Mouse (Mus musculus) layer of hippocampus, postnatal 25 days (tissue): ENCODE data around the gene Pax6. TPM values are rescaled to one million over a fixed set of nuclear protein-coding genes. Genes with fewer than 3 reads are reported as not detected.

Experiments used
- DNase-seq, 2 experiments: peaks; one replicate each; pipeline ENCODE4 v3.0.0; 2022; ENCODE audit warnings: mixed read lengths in 2 of 2, low spot score in 1 of 2; ENCODE audit errors: extremely low spot score in 1 of 2
- total RNA-seq, 2 experiments: library from RNA; stranded (reverse); gene quantifications; 2 replicates each; pipeline ENCODE4 v1.2.3; 2021

Pax6 gene
- total RNA-seq, 2 experiments from 2014 or later: 9.4 to 9.7 TPM

DNA sequence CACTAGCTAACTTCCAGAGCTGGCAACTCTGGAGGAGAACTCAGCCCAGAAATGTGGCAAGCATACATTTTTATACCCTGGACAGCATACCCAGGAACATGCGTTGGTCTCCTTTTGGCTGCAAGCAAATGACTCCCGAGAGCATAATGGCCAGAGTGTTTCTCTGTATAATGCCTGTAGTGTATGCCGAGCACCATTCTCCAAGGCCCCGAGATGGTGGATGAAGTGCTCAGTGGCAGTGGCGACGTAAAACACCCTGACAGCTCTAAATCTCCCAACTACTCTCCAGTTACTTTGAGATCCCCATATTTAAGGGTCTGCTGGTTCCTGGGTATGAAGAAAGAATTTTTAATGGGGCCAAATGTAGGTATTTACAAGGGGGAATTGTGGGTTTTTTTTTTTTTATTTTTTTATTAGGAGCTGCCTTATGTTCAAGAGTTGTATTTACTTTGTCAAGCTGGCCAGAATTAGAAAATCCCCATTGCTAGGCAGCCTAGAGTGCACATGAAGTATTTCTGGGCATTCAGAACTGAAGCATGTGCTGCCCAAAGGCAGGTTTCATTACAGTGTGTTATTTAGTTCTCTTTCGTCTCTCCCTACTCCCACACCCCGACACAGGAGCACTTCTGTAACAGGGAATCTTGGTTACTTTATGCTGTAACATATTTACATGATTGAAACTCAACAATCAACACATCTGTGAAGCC, 46.9 kb downstream of the Pax6 start:
- DNase-seq: no peak

DNA sequence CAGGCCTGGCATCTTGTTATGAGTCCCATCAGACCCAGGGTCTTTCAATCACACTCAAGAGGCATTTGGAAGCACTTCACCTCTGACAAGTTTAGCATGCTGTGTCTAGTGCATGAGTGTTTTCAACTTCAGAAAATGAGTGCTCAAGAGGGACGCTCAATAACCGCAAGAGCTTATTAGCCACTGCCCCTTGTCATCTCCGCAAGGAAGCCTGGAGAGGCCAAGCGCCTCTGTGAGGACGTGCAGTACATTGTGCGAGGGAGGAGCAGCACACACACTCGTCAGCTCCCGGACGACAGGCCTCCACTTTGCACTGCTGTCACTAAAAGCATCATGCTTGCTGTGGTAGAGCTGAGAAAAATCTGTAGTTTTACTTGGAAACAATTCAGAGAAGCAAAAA, 58.0 kb downstream of the Pax6 start:
- DNase-seq: no peak

DNA sequence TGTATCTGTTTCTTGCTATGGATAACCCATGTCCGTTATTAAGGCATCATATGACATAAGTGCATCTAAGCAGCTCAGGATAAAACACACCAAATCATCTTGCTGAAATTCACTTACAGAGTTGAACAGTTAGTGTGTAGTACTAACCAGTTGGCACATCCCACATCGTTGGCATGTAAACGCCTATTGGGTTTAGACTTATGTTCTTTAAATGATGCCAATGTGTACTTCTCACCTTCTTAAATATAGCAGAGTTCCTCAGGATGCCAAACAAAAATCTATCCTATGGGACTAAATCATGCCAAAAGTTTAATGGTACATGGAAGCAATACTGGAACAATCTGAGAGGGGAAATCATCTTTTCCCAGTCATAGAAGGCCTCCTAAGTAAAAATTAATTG, 62.0 kb downstream of the Pax6 start:
- DNase-seq: no peak

DNA sequence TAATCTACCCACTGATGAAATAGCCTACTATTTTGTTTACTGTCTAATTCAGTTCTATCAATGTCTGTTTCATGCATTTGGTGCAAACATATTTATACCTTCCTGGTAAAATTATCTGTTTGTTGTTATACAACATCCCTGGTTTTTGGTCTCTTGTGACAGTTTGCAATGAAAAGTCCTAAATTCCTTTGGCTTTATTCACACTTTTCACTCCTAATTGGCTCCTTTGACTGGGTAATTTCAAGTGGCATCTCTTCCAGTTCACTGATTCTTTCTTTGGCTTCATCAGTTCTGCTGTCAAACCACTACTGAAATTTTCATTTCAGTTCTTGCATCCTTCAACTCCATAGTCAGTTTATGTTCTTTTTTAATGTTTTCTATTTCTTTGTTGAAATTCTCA, 67.5 kb downstream of the Pax6 start:
- DNase-seq: no peak

GRCm38 (mm10) chr2:105746896-105747295, 78.2 kb downstream of the Pax6 start:
- DNase-seq: no peak

Other genes starting within 250 kb of the Pax6 start
- gene Elp4, start 235.7 kb downstream of the Pax6 start, total RNA-seq: 10 to 100 TPM; 20.7 to 21.7 TPM
- 10 to 100 TPM; 28.2 to 33.6 TPM for gene Immp1l, start 235.7 kb downstream of the Pax6 start, total RNA-seq